Mouse (Mus musculus): Measurements from ENCODE around the gene Fto. TPM values are rescaled to one million over a fixed set of nuclear protein-coding genes. Genes with fewer than 3 reads are reported as not detected.

Gene Fto
- polyA plus RNA-seq (2015; fragmentation: Nextera tagmentation; extraction: Ambion mirVana), result 90.1 and 104 TPM in 2 replicates

GRCm38 (mm10) chr8:91312835-91313832 is at the start of gene Fto, which contains the start of gene Rpgrip1l:
TSS of gene Fto (plus strand) at chr8:91313525.
TSS of gene Rpgrip1l (minus strand) at chr8:91313262.
- no peaks in the 10 kb centered on the region for H3K27me3 ChIP-seq
- peak within 1 kb of the TSS; percentile 90 for H3K4me2 ChIP-seq
- peak within 1 kb of the TSS; percentile 59 for H3K4me3 ChIP-seq
- peaks cover 26% of the 10 kb centered on the region for H3K4me1 ChIP-seq
- peak within 1 kb of the TSS; percentile 65 for H3K27ac ChIP-seq
- peak within 1 kb of the TSS; percentile 81 for H3K9ac ChIP-seq
- WGBS, result under 1% methylated on average over 59 of the region's 59 CpGs
- no peaks in the 10 kb centered on the region for H3K9me3 ChIP-seq (replicated peaks)
- peak; percentile 99 for ATAC-seq
- H3K36me3 ChIP-seq (ENCODE audit: poor library complexity, severe bottlenecking), result 0 out of 2 replicates have a peak, but pooled peaks cover 4% of the 10 kb centered on the region

DNA sequence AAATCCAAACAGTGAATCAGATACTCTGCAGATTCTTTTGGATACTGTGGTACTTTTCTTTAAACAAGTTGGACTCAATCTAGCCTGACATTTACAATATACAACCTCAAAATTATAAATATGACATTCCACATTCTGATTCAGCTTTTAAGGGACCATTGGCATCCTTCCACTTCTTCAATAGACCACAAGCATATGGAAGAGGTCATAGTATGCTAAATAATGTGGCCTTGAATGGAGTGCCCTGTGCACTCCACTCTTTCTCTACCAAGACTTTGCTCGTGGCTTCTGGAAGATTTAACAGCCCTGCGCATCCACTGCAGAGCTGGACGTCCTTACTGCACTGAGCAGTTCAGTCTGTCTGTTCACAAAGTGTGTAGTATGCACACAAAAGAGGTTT is 49.4 kb upstream of the Fto start:
- WGBS, result 84% methylated on average over 3 of the region's 3 CpGs

DNA sequence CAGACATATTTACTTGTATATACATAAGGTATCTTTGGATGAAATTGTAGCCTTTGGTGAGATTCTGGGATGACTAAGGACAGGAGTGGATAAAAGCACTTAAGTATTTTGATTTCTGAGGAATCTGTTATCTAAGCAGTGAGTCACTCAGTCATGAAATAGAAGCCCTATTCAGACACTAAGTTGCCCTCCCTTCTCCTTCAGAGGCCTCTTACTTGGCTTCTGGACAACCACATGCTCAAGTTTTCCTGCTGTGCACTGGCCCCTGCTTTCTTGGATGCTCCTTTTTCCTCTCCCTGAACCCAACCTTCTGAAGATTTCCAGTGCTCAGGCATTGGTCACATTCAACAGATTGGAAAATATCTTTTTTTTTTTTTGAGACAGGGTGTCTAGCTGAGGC is 48.8 kb upstream of the Fto start:
- peaks cover 10% of the 10 kb centered on the region for H3K36me3 ChIP-seq (ENCODE audit: poor library complexity, severe bottlenecking)
- H3K4me1 ChIP-seq, result no peaks in the 10 kb centered on the region
- H3K9ac ChIP-seq, result no peak overlapping the region
- no peak for ATAC-seq
- no peak overlapping the region for H3K4me2 ChIP-seq
- no peak overlapping the region for H3K27ac ChIP-seq
- no peaks in the 10 kb centered on the region for H3K27me3 ChIP-seq
- H3K4me3 ChIP-seq, result no peak overlapping the region
- no peaks in the 10 kb centered on the region for H3K9me3 ChIP-seq (replicated peaks)

More for the DNA sequence above, 49.4 kb upstream of the Fto start:
- H3K27me3 ChIP-seq, result no peaks in the 10 kb centered on the region
- no peak overlapping the region for H3K27ac ChIP-seq
- H3K36me3 ChIP-seq (ENCODE audit: poor library complexity, severe bottlenecking), result peaks cover 7% of the 10 kb centered on the region
- H3K4me2 ChIP-seq, result no peak overlapping the region
- ATAC-seq, result no peak
- no peaks in the 10 kb centered on the region for H3K9me3 ChIP-seq (replicated peaks)
- no peaks in the 10 kb centered on the region for H3K4me1 ChIP-seq
- no peak overlapping the region for H3K4me3 ChIP-seq
- H3K9ac ChIP-seq, result no peak overlapping the region

GRCm38 (mm10) chr8:91269374-91269958 is 43.9 kb upstream of the Fto start:
- H3K9me3 ChIP-seq (replicated peaks), result no peaks in the 10 kb centered on the region
- no peaks in the 10 kb centered on the region for H3K27me3 ChIP-seq
- no peaks in the 10 kb centered on the region for H3K4me1 ChIP-seq
- no peak overlapping the region for H3K4me2 ChIP-seq
- ATAC-seq, result no peak
- 94% methylated on average over 2 of the region's 2 CpGs for WGBS
- H3K9ac ChIP-seq, result no peak overlapping the region
- no peak overlapping the region for H3K27ac ChIP-seq
- no peak overlapping the region for H3K4me3 ChIP-seq
- H3K36me3 ChIP-seq (ENCODE audit: poor library complexity, severe bottlenecking), result peaks cover 26% of the 10 kb centered on the region

DNA sequence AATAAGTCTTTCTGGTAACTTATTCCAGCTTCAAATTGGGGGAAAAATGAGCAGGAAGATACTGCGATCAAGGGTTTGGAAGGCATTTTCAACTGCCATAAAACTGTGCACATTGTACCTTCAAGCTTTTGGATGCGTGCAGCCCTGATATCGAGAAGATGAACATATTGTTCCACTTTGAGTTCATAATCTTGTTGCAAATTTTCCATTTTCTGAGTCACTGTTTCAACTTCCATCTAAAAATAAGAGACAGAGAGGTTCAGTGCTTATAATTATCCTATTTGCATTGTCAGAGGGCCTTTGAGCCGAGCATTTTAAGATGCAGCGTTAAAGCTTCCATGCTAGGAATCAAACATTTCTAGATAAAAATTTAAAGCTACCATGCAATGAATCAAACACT is 39.8 kb upstream of the Fto start:
- Histone ChIP-seq H3K4me1 (peaks cover 4% of the 10 kb centered on the region; the same call in 1 of the 2 replicates), H3K9me3 (replicated peaks) (0 out of 2 replicates have a peak, but pooled peaks cover 5% of the 10 kb centered on the region), H3K4me2 (no peak overlapping the region), H3K4me3 (no peak overlapping the region), H3K9ac (no peak overlapping the region), H3K27me3 (no peaks in the 10 kb centered on the region), H3K27ac (no peak overlapping the region), H3K36me3 (ENCODE audit: poor library complexity, severe bottlenecking) (peaks cover 28% of the 10 kb centered on the region)
- ATAC-seq, result no peak
- WGBS, result 93% methylated on average over 5 of the region's 5 CpGs

- 94% methylated on average over 2 of the region's 2 CpGs for whole genome bisulfite sequencing
- no peak overlapping the region for H3K4me3 ChIP-seq
- peaks cover 24% of the 10 kb centered on the region for H3K36me3 ChIP-seq (ENCODE audit: poor library complexity, severe bottlenecking)
Measured at GRCm38 (mm10) chr8:91276337-91276736, 37.0 kb upstream of the Fto start.

DNA sequence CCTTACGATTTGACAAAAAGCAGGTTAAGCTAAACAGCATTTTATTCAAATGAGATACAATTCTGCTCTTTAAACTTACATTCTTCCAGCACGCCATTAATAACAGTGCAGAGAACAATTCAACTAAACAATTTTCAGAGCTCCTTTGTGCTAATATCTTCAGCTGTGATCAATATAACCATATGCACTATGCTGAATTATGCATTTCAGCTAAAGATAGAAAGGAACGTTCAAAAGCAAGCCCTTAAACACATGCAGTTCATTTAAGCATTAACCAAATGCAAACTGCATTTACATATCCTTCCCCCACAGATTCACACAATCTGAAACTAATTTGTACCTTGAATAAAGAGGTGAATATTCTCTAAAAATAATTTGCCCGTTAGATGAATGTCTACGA is 35.3 kb upstream of the Fto start:
- Histone ChIP-seq H3K9me3 (replicated peaks) (0 out of 2 replicates have a peak, but pooled peaks cover 5% of the 10 kb centered on the region), H3K9ac (no peak overlapping the region), H3K4me3 (no peak overlapping the region), H3K4me2 (no peak overlapping the region), H3K4me1 (peaks cover 4% of the 10 kb centered on the region; the same call in 1 of the 2 replicates), H3K27me3 (no peaks in the 10 kb centered on the region), H3K27ac (no peak overlapping the region), H3K36me3 (ENCODE audit: poor library complexity, severe bottlenecking) (peaks cover 12% of the 10 kb centered on the region)
- 44% methylated on average over 5 of the region's 5 CpGs for WGBS
- ATAC-seq, result no peak

More at GRCm38 (mm10) chr8:91276337-91276736, 37.0 kb upstream of the Fto start:
- H3K27ac ChIP-seq, result no peak overlapping the region
- H3K27me3 ChIP-seq, result no peaks in the 10 kb centered on the region
- no peak overlapping the region for H3K9ac ChIP-seq
- H3K4me2 ChIP-seq, result no peak overlapping the region
- H3K9me3 ChIP-seq (replicated peaks), result 0 out of 2 replicates have a peak, but pooled peaks cover 5% of the 10 kb centered on the region
- peaks cover 4% of the 10 kb centered on the region; the same call in 1 of the 2 replicates for H3K4me1 ChIP-seq
- ATAC-seq, result no peak

- no peak overlapping the region for H3K4me2 ChIP-seq
- H3K36me3 ChIP-seq (ENCODE audit: poor library complexity, severe bottlenecking), result peaks cover 4% of the 10 kb centered on the region; the same call in 1 of the 2 replicates
- no peak overlapping the region for H3K4me3 ChIP-seq
- H3K27me3 ChIP-seq, result no peaks in the 10 kb centered on the region
- ATAC-seq, result no peak
- no peak overlapping the region for H3K9ac ChIP-seq
- no peak overlapping the region for H3K27ac ChIP-seq
- H3K4me1 ChIP-seq, result peaks cover 4% of the 10 kb centered on the region; the same call in 1 of the 2 replicates
- WGBS, result 89% methylated on average over 11 of the region's 11 CpGs
- 0 out of 2 replicates have a peak, but pooled peaks cover 5% of the 10 kb centered on the region for H3K9me3 ChIP-seq (replicated peaks)
Measured at GRCm38 (mm10) chr8:91280467-91281212, 32.7 kb upstream of the Fto start.

DNA sequence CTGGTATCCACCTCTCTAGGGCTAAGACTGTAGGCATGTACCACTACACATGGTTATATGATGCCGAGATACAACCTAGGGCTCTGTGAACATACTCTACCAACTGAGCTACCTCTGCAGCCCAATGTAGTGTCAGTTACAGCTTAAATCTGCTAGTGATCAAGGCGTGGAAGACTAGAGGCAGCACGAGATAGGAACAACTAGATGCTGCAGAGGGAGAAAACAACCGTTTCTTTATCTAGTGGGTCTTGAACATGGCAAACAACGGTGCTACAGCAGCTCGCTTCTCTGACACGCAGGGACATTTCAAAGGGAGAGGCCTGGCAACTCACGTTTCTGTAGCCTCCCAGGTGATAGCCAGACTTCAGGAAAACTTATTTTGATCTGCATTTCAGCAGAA is 31.8 kb upstream of the Fto start:
- H3K36me3 ChIP-seq (ENCODE audit: poor library complexity, severe bottlenecking), result no peaks in the 10 kb centered on the region
- no peak overlapping the region for H3K4me3 ChIP-seq
- H3K27ac ChIP-seq, result no peak overlapping the region
- no peak overlapping the region for H3K9ac ChIP-seq
- WGBS, result 87% methylated on average over 8 of the region's 8 CpGs
- peaks cover 4% of the 10 kb centered on the region; the same call in 1 of the 2 replicates for H3K4me1 ChIP-seq
- no peaks in the 10 kb centered on the region for H3K9me3 ChIP-seq (replicated peaks)
- no peak overlapping the region for H3K4me2 ChIP-seq
- ATAC-seq, result no peak
- no peaks in the 10 kb centered on the region for H3K27me3 ChIP-seq

DNA sequence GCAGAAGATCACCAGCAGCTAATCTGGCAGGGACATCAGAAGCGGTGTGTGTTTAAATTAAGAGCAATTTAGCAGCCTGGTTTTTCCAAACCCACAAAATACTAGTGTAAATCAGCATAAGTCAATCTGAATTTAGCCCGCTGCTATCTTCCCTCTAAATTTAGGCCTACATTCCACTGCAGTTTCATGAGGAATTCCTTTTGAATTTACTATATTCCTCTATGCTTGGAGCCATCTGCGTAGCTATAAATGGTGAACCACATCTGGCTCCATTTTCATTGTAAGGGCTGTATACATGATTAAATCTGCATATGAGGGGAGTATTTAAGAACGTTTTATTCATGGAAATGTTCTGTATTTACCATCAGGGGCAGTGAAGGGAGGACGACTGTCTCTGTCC is 30.7 kb upstream of the Fto start:
- H3K27me3 ChIP-seq, result no peaks in the 10 kb centered on the region
- 78% methylated on average over 5 of the region's 5 CpGs for WGBS
- ATAC-seq, result no peak
- H3K4me3 ChIP-seq, result no peak overlapping the region
- no peak overlapping the region for H3K4me2 ChIP-seq
- H3K9ac ChIP-seq, result no peak overlapping the region
- H3K36me3 ChIP-seq (ENCODE audit: poor library complexity, severe bottlenecking), result no peaks in the 10 kb centered on the region
- H3K9me3 ChIP-seq (replicated peaks), result no peaks in the 10 kb centered on the region
- no peak overlapping the region for H3K27ac ChIP-seq
- peaks cover 4% of the 10 kb centered on the region; the same call in 1 of the 2 replicates for H3K4me1 ChIP-seq

DNA sequence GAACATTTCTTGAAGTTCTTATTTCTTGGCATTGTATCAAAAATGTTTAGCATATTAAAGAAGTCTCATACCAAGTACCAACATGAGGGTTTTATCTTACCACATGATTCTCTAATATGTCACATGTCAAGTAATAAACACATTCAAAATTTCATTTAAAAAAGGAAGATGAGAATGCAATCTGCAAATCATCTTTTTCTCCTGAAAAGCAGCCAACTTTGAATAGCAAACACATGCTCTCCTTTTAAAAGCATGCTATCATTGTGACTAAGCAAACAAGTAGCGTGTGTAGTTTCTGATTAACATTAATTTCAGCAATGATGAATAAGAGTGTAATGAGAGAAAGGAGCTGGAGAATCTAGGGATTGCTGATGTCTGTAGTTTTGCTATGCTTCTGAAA is 29.5 kb upstream of the Fto start:
- 90% methylated on average over 1 of the region's 1 CpGs for WGBS
- no peak overlapping the region for H3K27ac ChIP-seq
- H3K27me3 ChIP-seq, result no peaks in the 10 kb centered on the region
- H3K4me1 ChIP-seq, result no peaks in the 10 kb centered on the region
- H3K36me3 ChIP-seq (ENCODE audit: poor library complexity, severe bottlenecking), result no peaks in the 10 kb centered on the region
- no peak overlapping the region for H3K9ac ChIP-seq
- no peaks in the 10 kb centered on the region for H3K9me3 ChIP-seq (replicated peaks)
- H3K4me3 ChIP-seq, result no peak overlapping the region
- ATAC-seq, result no peak
- no peak overlapping the region for H3K4me2 ChIP-seq
